ENCODE assay signal across 23 mouse cellular contexts in genomic region chr3:41523460-41523859, GRCm38 (mm10). TPM values are rescaled to one million over a fixed set of nuclear protein-coding genes. Genes with fewer than 3 reads are reported as not detected.
DNase-seq lines count a peak whose midpoint lies in the region; ATAC-seq and TF ChIP-seq lines count a peak whose summit lies in the region.
"Had no signal": no experiment of that assay in that cellular context is flagged by ENCODE, and none has a peak within 500 bp of the region (broad histone marks: within the 10 kb centered on the region; RNA-seq: fewer than 3 reads in every experiment).

No protein-coding gene starts in this region.

- TF ChIP-seq POLR2A in liver, adult 2 months (IDR thresholded peaks at IDR 0.05; ENCODE audit: extremely low read depth, insufficient read depth, low read length), result no peak

- H3K4me1 ChIP-seq in liver, adult 2 months (ENCODE audit: control insufficient read depth, insufficient read depth, low read length), result peaks cover 3% of the 10 kb centered on the region; the same call in 1 of the 2 replicates
- peaks cover 7% of the 10 kb centered on the region; the same call in 1 of the 2 replicates for H3K4me1 ChIP-seq in liver, embryonic 13.5 days (replicated peaks)
- peaks cover 3% of the 10 kb centered on the region; the same call in 1 of the 2 replicates for H3K4me1 ChIP-seq in liver, postnatal 0 days (ENCODE audit: insufficient read depth)
- no peaks in the 10 kb centered on the region for H3K4me1 ChIP-seq in liver, embryonic 16.5 days (ENCODE audit: control insufficient read depth, low read depth, low read length)
- H3K4me1 ChIP-seq: embryonic facial prominence, embryonic 13.5 days; embryonic facial prominence, embryonic 15.5 days had no signal

- WGBS in liver, adult 2 months, result 86% methylated on average over 4 of the region's 4 CpGs
- 67% methylated on average over 4 of the region's 4 CpGs for WGBS in liver, embryonic 13.5 days (ENCODE audit: insufficient replicate concordance)
- WGBS in liver, postnatal 0 days (ENCODE audit: insufficient replicate concordance), result 73% methylated on average over 4 of the region's 4 CpGs
- 69% methylated on average over 4 of the region's 4 CpGs for WGBS in liver, embryonic 16.5 days (ENCODE audit: insufficient replicate concordance)

- H3K9me3 ChIP-seq in liver, embryonic 13.5 days (replicated peaks), result no peaks in the 10 kb centered on the region
- no peaks in the 10 kb centered on the region for H3K9me3 ChIP-seq in liver, postnatal 0 days (ENCODE audit: low read length)
- H3K9me3 ChIP-seq in liver, embryonic 16.5 days (replicated peaks; ENCODE audit: control insufficient read depth, low read length), result no peaks in the 10 kb centered on the region
- H3K9me3 ChIP-seq: embryonic facial prominence, embryonic 13.5 days; embryonic facial prominence, embryonic 15.5 days; forebrain, embryonic 10.5 days had no signal

- H3K9ac ChIP-seq in liver, adult 2 months (ENCODE audit: low read depth, low read length), result no peak overlapping the region
- H3K9ac ChIP-seq in liver, embryonic 13.5 days, result no peak overlapping the region
- no peak overlapping the region for H3K9ac ChIP-seq in liver, postnatal 0 days (replicated peaks)
- H3K9ac ChIP-seq in liver, embryonic 16.5 days (ENCODE audit: low read depth, low read length), result no peak overlapping the region
- H3K9ac ChIP-seq: embryonic facial prominence, embryonic 13.5 days; embryonic facial prominence, embryonic 15.5 days; forebrain, embryonic 12.5 days had no signal

- no peaks in the 10 kb centered on the region for H3K27me3 ChIP-seq in liver, adult 2 months (ENCODE audit: control insufficient read depth, insufficient read depth, low read length)
- no peaks in the 10 kb centered on the region for H3K27me3 ChIP-seq in liver, embryonic 13.5 days
- no peaks in the 10 kb centered on the region for H3K27me3 ChIP-seq in liver, postnatal 0 days (ENCODE audit: insufficient read depth, low read length)
- no peaks in the 10 kb centered on the region for H3K27me3 ChIP-seq in liver, embryonic 16.5 days (ENCODE audit: control insufficient read depth, insufficient read depth, low read depth, low read length)
- H3K27me3 ChIP-seq: embryonic facial prominence, embryonic 13.5 days; embryonic facial prominence, embryonic 15.5 days; forebrain, embryonic 12.5 days had no signal

- H3K4me3 ChIP-seq in liver, adult 2 months (ENCODE audit: insufficient read depth, low read depth, low read length), result no peak overlapping the region
- no peak overlapping the region for H3K4me3 ChIP-seq in liver, embryonic 13.5 days (replicated peaks)
- H3K4me3 ChIP-seq in liver, postnatal 0 days (ENCODE audit: low read depth, low read length), result no peak overlapping the region
- H3K4me3 ChIP-seq in liver, embryonic 16.5 days (ENCODE audit: low read depth, low read length), result no peak overlapping the region
- H3K4me3 ChIP-seq: embryonic facial prominence, embryonic 13.5 days; embryonic facial prominence, embryonic 15.5 days; erythroblast, embryonic 14.5 days; forebrain, embryonic 10.5 days; forebrain, embryonic 12.5 days had no signal

- H3K36me3 ChIP-seq in liver, adult 2 months (ENCODE audit: control insufficient read depth, insufficient read depth, low read length), result no peaks in the 10 kb centered on the region
- no peaks in the 10 kb centered on the region for H3K36me3 ChIP-seq in liver, embryonic 13.5 days
- H3K36me3 ChIP-seq in liver, postnatal 0 days (replicated peaks; ENCODE audit: insufficient read depth, low read length), result no peaks in the 10 kb centered on the region
- H3K36me3 ChIP-seq in liver, embryonic 16.5 days (ENCODE audit: control insufficient read depth, insufficient read depth), result no peaks in the 10 kb centered on the region
- H3K36me3 ChIP-seq: embryonic facial prominence, embryonic 13.5 days; embryonic facial prominence, embryonic 15.5 days; forebrain, embryonic 10.5 days; forebrain, embryonic 12.5 days had no signal

- no peak overlapping the region for H3K4me2 ChIP-seq in liver, embryonic 13.5 days
- no peak overlapping the region for H3K4me2 ChIP-seq in liver, postnatal 0 days (ENCODE audit: low read depth, low read length)
- H3K4me2 ChIP-seq in liver, embryonic 16.5 days (ENCODE audit: low read depth, low read length), result no peak overlapping the region
- H3K4me2 ChIP-seq: embryonic facial prominence, embryonic 13.5 days; embryonic facial prominence, embryonic 15.5 days; forebrain, embryonic 12.5 days had no signal

- DNase-seq in liver, adult 2 months (ENCODE audit: extremely low read depth, low read depth, low spot score), result peak; percentile 14
- DNase-seq in liver, result no peak
- no peak for DNase-seq in liver, embryonic 13.5 days
- DNase-seq in liver, postnatal 0 days, result no peak
- DNase-seq in 416B (ENCODE audit: low read depth), result peak; percentile 36
- no peak for DNase-seq in kidney, postnatal 25 days
- no peak for DNase-seq in thymus, postnatal 10 days (ENCODE audit: low spot score in 2 of 2)
- DNase-seq: adrenal gland, postnatal 10 days; adrenal gland, postnatal 25 days; cerebellum, adult 11 months; cerebellum, adult 18-20 months; cerebellum, adult 8-10 months; cerebellum, adult 9-11 months; cerebellum, postnatal 14 days; cerebellum, postnatal 36 days; embryo, embryonic 11 days had no signal

- H3K79me2 ChIP-seq in liver, adult 2 months (ENCODE audit: control insufficient read depth, insufficient read depth, low read length), result no peaks in the 10 kb centered on the region

- H3K27ac ChIP-seq in liver, adult 2 months (replicated peaks; ENCODE audit: insufficient read depth, low read depth, low read length), result no peak overlapping the region
- H3K27ac ChIP-seq in liver, embryonic 13.5 days, result no peak overlapping the region
- H3K27ac ChIP-seq in liver, postnatal 0 days (ENCODE audit: low read depth), result no peak overlapping the region
- no peak overlapping the region for H3K27ac ChIP-seq in liver, embryonic 16.5 days (ENCODE audit: low read length)
- H3K27ac ChIP-seq: embryonic facial prominence, embryonic 13.5 days; embryonic facial prominence, embryonic 15.5 days; forebrain, embryonic 10.5 days; forebrain, embryonic 12.5 days had no signal

- ATAC-seq in liver, embryonic 13.5 days (ENCODE audit: low read depth), result peak; percentile 43; the same call in 1 of the 2 replicates
- ATAC-seq in liver, postnatal 0 days, result no peak
- ATAC-seq in liver, embryonic 16.5 days (ENCODE audit: low read depth), result peak; percentile 64; the same call in 1 of the 2 replicates
- ATAC-seq: forebrain, embryonic 14.5 days had no signal

- no peak for TF ChIP-seq EP300 in liver, postnatal 0 days (IDR thresholded peaks at IDR 0.05; ENCODE audit: low read depth)

- TF ChIP-seq CTCF in liver, adult 2 months (IDR thresholded peaks at IDR 0.05; ENCODE audit: low read depth, low read length), result no peak
- TF ChIP-seq CTCF in liver, postnatal 0 days (IDR thresholded peaks at IDR 0.05; ENCODE audit: low read depth), result no peak

RNA-seq across cellular contexts. Expression of gene Jade1, which starts 32.1 kb away (rescaled TPM):
- total RNA-seq in liver, adult 2 months (2014; rRNA removed), result 29.0 and 37.4 TPM in 2 replicates
- 15.0 and 20.3 TPM in 2 replicates for polyA plus RNA-seq in liver, adult 2 months (2012; rRNA removed)
- 11.3 and 12.7 TPM in 2 replicates for polyA plus RNA-seq in liver, embryonic 13.5 days (2015; fragmentation: Nextera tagmentation; extraction: Ambion mirVana)
- 6.8 and 7.2 TPM in 2 replicates for polyA plus RNA-seq in liver, postnatal 0 days (2015; fragmentation: Nextera tagmentation; extraction: Ambion mirVana)
- polyA plus RNA-seq in liver, embryonic 16.5 days (2015; fragmentation: Nextera tagmentation; extraction: Ambion mirVana), result 6.5 and 6.8 TPM in 2 replicates

Comparison
In these comparisons a context has a peak if more than half of its experiments do, and no peak if none do; other contexts are left out.
1. DNase-seq: peak in liver, adult 2 months (single experiment) and 416B (single experiment); none in liver (single experiment), liver, embryonic 13.5 days (single experiment), liver, postnatal 0 days (single experiment), kidney, postnatal 25 days (0 of 2) and thymus, postnatal 10 days (0 of 2).